Mouse (Mus musculus) liver, postnatal 0 days (tissue): Measurements from ENCODE around the gene Zfp1. TPM values are rescaled to one million over a fixed set of nuclear protein-coding genes. Genes with fewer than 3 reads are reported as not detected.

ENCODE experiments used
- ATAC-seq: fragments of 200-750 bp; cut with Nextera tagmentation; 2 replicates; pipeline ENCODE4 v1.8.0; 2017; ENCODE audit warnings: mild to moderate bottlenecking, moderate library complexity
- DNase-seq: peaks from one replicate; pipeline ENCODE4 v3.0.0-alpha.2; 2016
- H3K27ac ChIP-seq: fragments of 300-500 bp; sonication (generic); 2 replicates; pipeline ENCODE4 v1.5.1; 2014; ENCODE audit warnings: antibody characterized with exemption, moderate library complexity, mild to moderate bottlenecking, low read depth
- H3K27me3 ChIP-seq: fragments of 300-500 bp; sonication (generic); 2 replicates; pipeline ENCODE4 v1.6.1; 2014; ENCODE audit warnings: low read length, control low read depth, mixed read lengths; ENCODE audit not compliant: insufficient read depth
- H3K36me3 ChIP-seq: fragments of 300-500 bp; sonication (generic); replicated peaks from 2 replicates; pipeline ENCODE4 v1.6.1; 2014; ENCODE audit warnings: mild to moderate bottlenecking, control low read depth, low read length, moderate library complexity, mixed read lengths; ENCODE audit not compliant: insufficient read depth
- H3K4me1 ChIP-seq: fragments of 300-500 bp; sonication (generic); 2 replicates; pipeline ENCODE4 v1.6.1; 2014; ENCODE audit warnings: antibody characterized with exemption, mild to moderate bottlenecking, control low read depth; ENCODE audit not compliant: insufficient read depth
- H3K4me2 ChIP-seq: fragments of 300-500 bp; sonication (generic); 2 replicates; pipeline ENCODE4 v1.6.1; 2014; ENCODE audit warnings: low read depth, mild to moderate bottlenecking, low read length, moderate library complexity, mixed read lengths
- H3K4me3 ChIP-seq: fragments of 300-500 bp; sonication (generic); 2 replicates; pipeline ENCODE4 v1.5.1; 2014; ENCODE audit warnings: low read depth, low read length
- H3K9ac ChIP-seq: fragments of 300-500 bp; sonication (generic); replicated peaks from 2 replicates; pipeline ENCODE4 v1.6.1; 2014; ENCODE audit warnings: mild to moderate bottlenecking, moderate library complexity
- H3K9me3 ChIP-seq: fragments of 300-500 bp; sonication (generic); 2 replicates; pipeline ENCODE4 v1.6.1; 2016; ENCODE audit warnings: mild to moderate bottlenecking, control low read depth, low read length, mixed read lengths
- CTCF ChIP-seq: sonication (generic); IDR thresholded peaks from 2 replicates; pipeline ENCODE4 v1.5.1; 2016; ENCODE audit warnings: antibody characterized with exemption, low read depth
- EP300 ChIP-seq: IDR thresholded peaks from 2 replicates; pipeline ENCODE4 v1.6.1; 2016; ENCODE audit warnings: antibody characterized with exemption, low read depth, mild to moderate bottlenecking
- WGBS: fragments of 180-500 bp; shearing (Covaris S2); extraction: QIAGEN DNeasy Blood & Tissue Kit; methylation state at CpG from one replicate; pipeline ENCODE4 v1.1.7; 2014; ENCODE audit not compliant: insufficient replicate concordance; 5-methylcytosine and 5-hydroxymethylcytosine counted together
- polyA plus RNA-seq: library from polyadenylated mRNA; unstranded; fragments of >200 nt; fragmentation: Nextera tagmentation; extraction: Ambion mirVana; gene quantifications from 2 replicates; pipeline ENCODE4 v1.2.1, GENCODE M21; 2015

The Zfp1 gene
- polyA plus RNA-seq, 1 experiment from 2014 or later = 3.8 TPM

DNA sequence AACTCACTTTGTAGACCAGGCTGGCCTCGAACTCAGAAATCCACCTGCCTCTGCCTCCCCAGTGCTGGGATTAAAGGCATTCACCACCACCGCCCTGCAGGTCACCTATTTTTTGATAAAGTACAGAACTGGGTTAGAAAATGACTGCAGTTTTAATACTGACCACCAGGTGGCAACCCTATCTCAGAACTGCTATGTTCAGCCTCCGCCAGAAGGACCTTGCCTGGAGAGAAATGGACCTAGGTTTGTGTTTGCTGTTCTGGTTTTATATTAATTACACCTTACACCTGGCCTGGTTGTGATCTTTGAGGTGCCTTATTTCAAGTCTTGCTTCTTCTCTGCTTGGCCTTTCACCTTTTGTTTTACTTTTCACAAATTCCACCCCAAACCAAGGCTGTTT, 34.9 kb downstream of the Zfp1 start:
- DNase-seq = peak; percentile 45
- TF ChIP-seq EP300 (no peak), CTCF (peak; percentile 83)
- 18% methylated on average over 3 of the region's 3 CpGs for WGBS
- Histone ChIP-seq H3K36me3 (no peaks in the 10 kb centered on the region), H3K27me3 (peaks cover 7% of the 10 kb centered on the region; the same call in 1 of the 2 replicates), H3K4me3 (no peak overlapping the region), H3K9ac (no peak overlapping the region), H3K27ac (no peak overlapping the region), H3K9me3 (peaks cover 4% of the 10 kb centered on the region; the same call in 1 of the 2 replicates), H3K4me2 (no peak overlapping the region), H3K4me1 (no peaks in the 10 kb centered on the region)
- ATAC-seq = peak; percentile 59

DNA sequence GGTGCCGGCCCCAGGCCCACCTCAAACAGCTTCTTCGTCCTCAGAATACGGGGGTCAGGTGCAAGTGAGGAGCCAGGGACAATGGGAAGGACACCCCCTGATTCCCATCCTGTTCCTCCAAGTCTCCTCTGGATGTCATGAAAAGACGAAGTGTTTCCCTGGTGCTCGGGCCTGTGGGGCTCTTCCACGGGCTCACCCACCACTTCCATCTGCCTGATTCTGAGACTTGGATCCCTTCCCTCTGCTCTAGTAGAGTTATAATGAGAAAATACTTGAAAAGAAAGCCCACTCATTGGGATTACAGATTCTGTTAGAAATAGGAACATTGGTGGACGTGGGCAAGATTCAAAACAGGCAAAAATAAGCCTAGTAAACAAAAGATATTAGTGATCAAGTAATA, 35.6 kb downstream of the Zfp1 start:
- H3K9me3 ChIP-seq = peaks cover 4% of the 10 kb centered on the region; the same call in 1 of the 2 replicates
- no peak for ATAC-seq
- peaks cover 7% of the 10 kb centered on the region; the same call in 1 of the 2 replicates for H3K27me3 ChIP-seq
- no peak overlapping the region for H3K4me2 ChIP-seq
- H3K9ac ChIP-seq = no peak overlapping the region
- TF ChIP-seq EP300 = no peak
- no peak for TF ChIP-seq CTCF
- H3K27ac ChIP-seq = no peak overlapping the region
- H3K36me3 ChIP-seq = no peaks in the 10 kb centered on the region
- DNase-seq = no peak
- no peak overlapping the region for H3K4me3 ChIP-seq
- no peaks in the 10 kb centered on the region for H3K4me1 ChIP-seq
- WGBS = 74% methylated on average over 7 of the region's 7 CpGs

GRCm38 (mm10) chr8:111680423-111681028, 37.3 kb downstream of the Zfp1 start:
- no peak for DNase-seq
- no peak overlapping the region for H3K4me3 ChIP-seq
- 39% methylated on average over 17 of the region's 17 CpGs for WGBS
- H3K27ac ChIP-seq = no peak overlapping the region
- no peaks in the 10 kb centered on the region for H3K36me3 ChIP-seq
- peaks cover 4% of the 10 kb centered on the region; the same call in 1 of the 2 replicates for H3K9me3 ChIP-seq
- no peak overlapping the region for H3K9ac ChIP-seq
- peak; percentile 9; the same call in 1 of the 2 replicates for TF ChIP-seq CTCF
- TF ChIP-seq EP300 = no peak
- peaks cover 7% of the 10 kb centered on the region; the same call in 1 of the 2 replicates for H3K27me3 ChIP-seq
- no peaks in the 10 kb centered on the region for H3K4me1 ChIP-seq
- ATAC-seq = no peak
- H3K4me2 ChIP-seq = no peak overlapping the region

- no peak overlapping the region for H3K9ac ChIP-seq
- no peak overlapping the region for H3K27ac ChIP-seq
- ATAC-seq (no peak), DNase-seq (no peak)
- H3K4me3 ChIP-seq = no peak overlapping the region
- no peaks in the 10 kb centered on the region for H3K4me1 ChIP-seq
- no peaks in the 10 kb centered on the region for H3K36me3 ChIP-seq
- no peak for TF ChIP-seq EP300
- no peak for TF ChIP-seq CTCF
- peaks cover 3% of the 10 kb centered on the region; the same call in 1 of the 2 replicates for H3K9me3 ChIP-seq
- WGBS = 69% methylated on average over 11 of the region's 11 CpGs
- H3K4me2 ChIP-seq = no peak overlapping the region
- H3K27me3 ChIP-seq = peaks cover 7% of the 10 kb centered on the region; the same call in 1 of the 2 replicates
Measured at GRCm38 (mm10) chr8:111681153-111681552, 38.0 kb downstream of the Zfp1 start.

GRCm38 (mm10) chr8:111682521-111682920, 39.3 kb downstream of the Zfp1 start:
- no peaks in the 10 kb centered on the region for H3K9me3 ChIP-seq
- WGBS = 19% methylated on average over 9 of the region's 9 CpGs
- H3K9ac ChIP-seq = no peak overlapping the region
- H3K27ac ChIP-seq = no peak overlapping the region
- H3K27me3 ChIP-seq = peaks cover 7% of the 10 kb centered on the region; the same call in 1 of the 2 replicates
- no peak for ATAC-seq
- TF ChIP-seq CTCF (no peak), EP300 (no peak)
- H3K4me2 ChIP-seq = no peak overlapping the region
- no peak for DNase-seq
- H3K4me3 ChIP-seq = no peak overlapping the region
- H3K4me1 ChIP-seq = no peaks in the 10 kb centered on the region
- H3K36me3 ChIP-seq = no peaks in the 10 kb centered on the region

DNA sequence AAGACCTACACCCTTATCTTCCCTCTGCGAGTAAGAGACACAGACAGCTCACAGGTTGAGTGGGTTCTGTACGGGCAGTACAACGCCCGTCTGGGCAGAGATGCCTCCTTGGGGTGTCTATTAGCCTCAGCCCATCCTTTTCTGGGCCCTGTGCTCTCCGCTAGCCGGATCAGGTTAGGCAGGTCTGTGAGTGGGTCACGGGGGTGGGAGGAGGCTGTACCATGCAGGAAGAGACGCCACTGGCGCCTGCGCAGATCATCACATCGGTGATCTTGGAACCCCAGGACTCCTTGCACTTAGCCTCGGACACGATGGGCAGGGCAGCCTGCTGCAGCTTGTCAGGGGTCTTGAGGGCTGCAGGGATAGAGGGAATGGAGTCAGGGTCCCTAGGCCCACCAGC, 43.7 kb downstream of the Zfp1 start:
- 74% methylated on average over 13 of the region's 13 CpGs for WGBS
- Histone ChIP-seq H3K9me3 (no peaks in the 10 kb centered on the region), H3K27me3 (no peaks in the 10 kb centered on the region), H3K4me2 (no peak overlapping the region), H3K4me3 (no peak overlapping the region), H3K9ac (no peak overlapping the region), H3K4me1 (no peaks in the 10 kb centered on the region), H3K27ac (no peak overlapping the region), H3K36me3 (no peaks in the 10 kb centered on the region)
- TF ChIP-seq EP300 (no peak), CTCF (no peak)
- ATAC-seq (no peak), DNase-seq (no peak)
